Mouse (Mus musculus) left cerebral cortex, adult 11 months (tissue): ENCODE data around the gene Gm10722.
"Not testable (repeated sequence)": the region's sequence is repeated elsewhere in the genome, so short reads cannot be mapped to it uniquely, and the experiment has no call there.

ENCODE experiments used
- DNase-seq: peaks from one replicate; pipeline ENCODE4 v3.0.0; 2022; ENCODE audit warnings: low spot score

Gene Gm10722

DNA sequence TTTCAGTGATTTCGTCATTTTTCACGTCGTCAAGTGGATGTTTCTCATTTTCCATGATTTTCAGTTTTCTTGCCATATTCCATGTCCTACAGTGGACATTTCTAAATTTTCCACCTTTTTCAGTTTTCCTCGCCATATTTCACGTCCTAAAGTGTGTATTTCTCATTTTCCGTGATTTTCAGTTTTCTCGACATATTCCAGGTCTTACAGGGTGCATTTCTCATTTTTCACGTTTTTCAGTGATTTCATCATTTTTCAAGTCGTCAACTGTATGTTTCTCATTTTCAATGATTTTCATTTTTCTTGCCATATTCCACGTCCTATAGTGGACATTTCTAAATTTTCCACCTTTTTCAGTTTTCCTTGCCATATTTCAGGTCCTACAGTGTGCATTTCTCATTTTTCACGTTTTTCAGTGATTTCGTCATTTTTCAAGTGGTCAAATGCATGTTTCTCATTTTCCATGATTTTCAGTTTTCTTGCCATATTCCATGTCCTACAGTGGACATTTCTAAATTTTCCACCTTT lies at the start of gene Gm10722:
Gene Gm10722, plus strand, starts transcription at position 478 of the 528 bp plus-strand sequence.
- DNase-seq: not testable (repeated sequence)

DNA sequence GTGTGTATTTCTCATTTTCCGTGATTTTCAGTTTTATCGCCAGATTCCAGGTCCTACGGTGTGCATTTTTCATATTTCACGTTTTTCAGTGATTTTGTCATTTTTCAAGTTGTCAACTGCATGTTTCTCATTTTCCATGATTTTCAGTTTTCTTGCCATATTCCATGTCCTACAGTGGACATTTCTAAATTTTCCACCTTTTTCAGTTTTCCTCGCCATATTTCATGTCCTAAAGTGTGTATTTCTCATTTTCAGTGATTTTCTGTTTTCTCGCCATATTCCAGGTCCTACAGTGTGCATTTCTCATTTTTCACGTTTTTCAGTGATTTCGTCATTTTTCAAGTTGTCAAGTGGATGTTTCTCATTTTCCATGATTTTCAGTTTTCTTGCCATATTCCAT lies 284 bp downstream of the Gm10722 start:
- DNase-seq: not testable (repeated sequence)

DNA sequence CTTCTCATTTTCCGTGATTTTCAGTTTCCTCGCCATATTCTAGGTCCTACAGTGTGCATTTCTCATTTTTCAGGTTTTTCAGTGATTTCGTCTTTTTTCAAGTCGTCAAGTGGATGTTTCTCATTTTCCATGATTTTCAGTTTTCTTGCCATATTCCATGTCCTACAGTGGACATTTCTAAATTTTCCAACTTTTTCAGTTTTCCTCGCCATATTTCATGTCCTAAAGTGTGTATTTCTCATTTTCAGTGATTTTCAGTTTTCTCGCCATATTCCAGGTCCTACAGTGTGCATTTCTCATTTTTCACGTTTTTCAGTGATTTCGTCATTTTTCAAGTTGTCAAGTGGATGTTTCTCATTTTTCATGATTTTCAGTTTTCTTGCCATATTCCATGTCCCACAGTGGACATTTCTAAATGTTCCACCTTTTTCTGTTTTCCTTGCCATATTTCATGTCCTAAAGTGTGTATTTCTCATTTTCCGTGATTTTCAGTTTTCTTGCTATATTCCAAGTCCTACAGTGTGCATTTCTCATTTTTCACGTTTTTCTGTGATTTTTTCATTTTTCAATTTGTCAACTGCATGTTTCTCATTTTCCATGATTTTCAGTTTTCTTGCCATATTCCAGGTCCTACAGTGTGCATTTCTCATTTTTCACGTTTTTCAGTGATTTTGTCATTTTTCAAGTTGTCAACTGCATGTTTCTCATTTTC lies 1.4 kb downstream of the Gm10722 start:
- DNase-seq: peak; percentile 100

DNA sequence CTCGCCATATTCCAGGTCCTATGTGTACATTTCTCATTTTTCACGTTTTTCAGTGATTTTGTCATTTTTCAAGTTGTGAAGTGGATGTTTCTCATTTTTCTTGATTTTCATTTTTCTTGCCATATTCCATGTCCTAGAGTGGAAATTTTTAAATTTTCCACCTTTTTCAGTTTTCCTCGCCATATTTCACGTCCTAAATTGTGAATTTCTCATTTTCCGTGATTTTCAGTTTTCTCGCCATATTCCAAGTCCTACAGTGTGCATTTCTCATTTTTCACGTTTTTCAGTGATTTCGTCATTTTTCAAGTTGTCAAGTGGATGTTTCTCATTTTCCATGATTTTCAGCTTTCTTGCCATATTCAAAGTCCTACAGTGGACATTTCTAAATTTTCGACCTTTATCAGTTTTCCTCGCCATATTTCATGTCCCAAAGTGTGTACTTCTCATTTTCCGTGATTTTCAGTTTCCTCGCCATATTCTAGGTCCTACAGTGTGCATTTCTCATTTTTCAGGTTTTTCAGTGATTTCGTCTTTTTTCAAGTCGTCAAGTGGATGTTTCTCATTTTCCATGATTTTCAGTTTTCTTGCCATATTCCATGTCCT lies 2.2 kb downstream of the Gm10722 start, which contains the start of gene Gm11168:
Gene Gm11168, plus strand, starts transcription at position 553 of the 603 bp plus-strand sequence.
- not testable (repeated sequence) for DNase-seq

DNA sequence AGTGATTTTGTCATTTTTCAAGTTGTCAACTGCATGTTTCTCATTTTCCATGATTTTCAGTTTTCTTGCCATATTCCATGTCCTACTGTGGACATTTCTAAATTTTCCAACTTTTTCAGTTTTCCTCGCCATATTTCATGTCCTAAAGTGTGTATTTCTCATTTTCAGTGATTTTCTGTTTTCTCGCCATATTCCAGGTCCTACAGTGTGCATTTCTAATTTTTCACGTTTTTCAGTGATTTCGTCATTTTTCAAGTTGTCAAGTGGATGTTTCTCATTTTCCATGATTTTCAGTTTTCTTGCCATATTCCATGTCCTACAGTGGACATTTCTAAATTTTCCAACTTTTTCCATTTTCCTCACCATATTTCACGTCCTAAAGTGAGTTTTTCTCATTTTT lies 5.5 kb downstream of the Gm10722 start:
- DNase-seq: not testable (repeated sequence)

DNA sequence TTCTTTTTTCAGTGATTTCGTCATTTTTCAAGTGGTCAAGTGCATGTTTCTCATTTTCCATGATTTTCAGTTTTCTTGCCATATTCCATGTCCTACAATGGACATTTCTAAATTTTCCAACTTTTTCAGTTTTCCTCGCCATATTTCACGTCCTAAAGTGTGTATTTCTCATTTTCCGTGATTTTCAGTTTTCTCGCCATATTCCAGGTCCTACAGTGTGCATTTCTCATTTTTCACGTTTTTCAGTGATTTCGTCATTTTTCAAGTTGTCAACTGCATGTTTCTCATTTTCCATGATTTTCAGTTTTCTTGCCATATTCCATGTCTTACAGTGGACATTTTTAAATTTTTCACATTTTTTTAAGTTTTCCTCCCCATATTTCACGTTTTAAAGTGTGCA lies 5.9 kb downstream of the Gm10722 start:
- DNase-seq: peak; percentile 95

DNA sequence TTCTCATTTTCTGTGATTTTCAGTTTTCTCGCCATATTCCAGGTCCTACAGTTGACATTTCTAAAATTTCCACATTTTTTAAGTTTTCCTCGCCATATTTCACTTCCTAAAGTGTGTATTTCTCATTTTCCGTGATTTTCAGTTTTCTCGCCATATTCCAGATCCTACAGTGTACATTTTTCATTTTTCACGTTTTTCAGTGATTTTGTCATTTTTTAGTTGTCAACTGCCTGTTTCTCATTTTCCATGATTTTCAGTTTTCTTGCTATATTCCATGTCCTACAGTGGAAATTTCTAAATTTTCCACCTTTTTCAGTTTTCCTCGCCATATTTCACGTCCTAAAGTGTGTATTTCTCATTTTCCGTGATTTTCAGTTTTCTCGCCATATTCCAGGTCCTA lies 6.5 kb downstream of the Gm10722 start:
- DNase-seq: not testable (repeated sequence)

DNA sequence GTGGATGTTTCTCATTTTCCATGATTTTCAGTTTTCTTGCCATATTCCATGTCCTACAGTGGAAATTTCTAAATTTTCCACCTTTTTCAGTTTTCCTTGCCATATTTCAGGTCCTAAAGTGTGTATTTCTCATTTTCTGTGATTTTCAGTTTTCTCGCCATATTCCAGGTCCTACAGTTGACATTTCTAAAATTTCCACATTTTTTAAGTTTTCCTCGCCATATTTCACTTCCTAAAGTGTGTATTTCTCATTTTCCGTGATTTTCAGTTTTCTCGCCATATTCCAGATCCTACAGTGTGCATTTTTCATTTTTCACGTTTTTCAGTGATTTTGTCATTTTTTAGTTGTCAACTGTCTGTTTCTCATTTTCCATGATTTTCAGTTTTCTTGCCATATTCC lies 8.6 kb downstream of the Gm10722 start:
- DNase-seq: not testable (repeated sequence)

DNA sequence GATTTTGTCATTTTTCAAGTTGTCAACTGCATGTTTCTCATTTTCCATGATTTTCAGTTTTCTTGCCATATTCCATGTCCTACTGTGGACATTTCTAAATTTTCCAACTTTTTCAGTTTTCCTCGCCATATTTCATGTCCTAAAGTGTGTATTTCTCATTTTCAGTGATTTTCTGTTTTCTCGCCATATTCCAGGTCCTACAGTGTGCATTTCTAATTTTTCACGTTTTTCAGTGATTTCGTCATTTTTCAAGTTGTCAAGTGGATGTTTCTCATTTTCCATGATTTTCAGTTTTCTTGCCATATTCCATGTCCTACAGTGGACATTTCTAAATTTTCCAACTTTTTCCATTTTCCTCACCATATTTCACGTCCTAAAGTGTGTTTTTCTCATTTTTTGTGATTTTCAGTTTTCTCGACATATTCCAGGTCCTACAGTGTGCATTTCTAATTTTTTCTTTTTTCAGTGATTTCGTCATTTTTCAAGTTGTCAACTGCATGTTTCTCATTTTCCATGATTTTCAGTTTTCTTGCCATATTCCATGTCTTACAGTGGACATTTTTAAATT lies 11.4 kb downstream of the Gm10722 start:
- DNase-seq: not testable (repeated sequence)

DNA sequence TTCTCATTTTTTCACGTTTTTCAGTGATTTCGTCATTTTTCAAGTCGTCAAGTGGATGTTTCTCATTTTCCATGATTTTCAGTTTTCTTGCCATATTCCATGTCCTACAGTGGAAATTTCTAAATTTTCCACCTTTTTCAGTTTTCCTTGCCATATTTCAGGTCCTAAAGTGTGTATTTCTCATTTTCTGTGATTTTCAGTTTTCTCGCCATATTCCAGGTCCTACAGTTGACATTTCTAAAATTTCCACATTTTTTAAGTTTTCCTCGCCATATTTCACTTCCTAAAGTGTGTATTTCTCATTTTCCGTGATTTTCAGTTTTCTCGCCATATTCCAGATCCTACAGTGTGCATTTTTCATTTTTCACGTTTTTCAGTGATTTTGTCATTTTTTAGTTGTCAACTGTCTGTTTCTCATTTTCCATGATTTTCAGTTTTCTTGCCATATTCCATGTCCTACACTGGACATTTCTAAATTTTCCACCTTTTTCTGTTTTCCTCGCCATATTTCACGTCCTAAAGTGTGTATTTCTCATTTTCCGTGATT lies 12.1 kb downstream of the Gm10722 start, which contains the start of gene Gm10721:
Gene Gm10721, plus strand, starts transcription at position 408 of the 547 bp plus-strand sequence.
- DNase-seq: not testable (repeated sequence)

DNA sequence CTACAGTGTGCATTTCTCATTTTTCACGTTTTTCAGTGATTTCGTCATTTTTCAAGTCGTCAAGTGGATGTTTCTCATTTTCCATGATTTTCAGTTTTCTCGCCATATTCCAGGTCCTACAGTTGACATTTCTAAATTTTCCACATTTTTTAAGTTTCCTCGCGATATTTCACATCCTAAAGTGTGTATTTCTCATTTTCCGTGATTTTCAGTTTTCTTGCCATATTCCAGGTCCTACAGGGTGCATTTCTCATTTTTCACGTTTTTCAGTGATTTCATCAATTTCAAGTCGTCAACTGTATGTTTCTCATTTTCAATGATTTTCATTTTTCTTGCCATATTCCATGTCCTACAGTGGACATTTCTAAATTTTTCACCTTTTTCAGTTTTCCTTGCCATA lies 14.6 kb downstream of the Gm10722 start, which contains the start of gene Gm10720:
Gene Gm10720, plus strand, starts transcription at position 301 of the 400 bp plus-strand sequence.
- not testable (repeated sequence) for DNase-seq

DNA sequence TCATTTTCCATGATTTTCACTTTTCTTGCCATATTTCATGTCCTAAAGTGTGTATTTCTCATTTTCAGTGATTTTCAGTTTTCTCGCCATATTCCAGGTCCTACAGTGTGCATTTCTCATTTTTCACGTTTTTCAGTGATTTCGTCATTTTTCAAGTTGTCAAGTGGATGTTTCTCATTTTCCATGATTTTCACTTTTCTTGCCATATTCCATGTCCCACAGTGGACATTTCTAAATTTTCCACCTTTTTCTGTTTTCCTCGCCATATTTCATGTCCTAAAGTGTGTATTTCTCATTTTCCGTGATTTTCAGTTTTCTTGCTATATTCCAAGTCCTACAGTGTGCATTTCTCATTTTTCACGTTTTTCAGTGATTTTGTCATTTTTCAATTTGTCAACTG lies 15.2 kb downstream of the Gm10722 start:
- not testable (repeated sequence) for DNase-seq

DNA sequence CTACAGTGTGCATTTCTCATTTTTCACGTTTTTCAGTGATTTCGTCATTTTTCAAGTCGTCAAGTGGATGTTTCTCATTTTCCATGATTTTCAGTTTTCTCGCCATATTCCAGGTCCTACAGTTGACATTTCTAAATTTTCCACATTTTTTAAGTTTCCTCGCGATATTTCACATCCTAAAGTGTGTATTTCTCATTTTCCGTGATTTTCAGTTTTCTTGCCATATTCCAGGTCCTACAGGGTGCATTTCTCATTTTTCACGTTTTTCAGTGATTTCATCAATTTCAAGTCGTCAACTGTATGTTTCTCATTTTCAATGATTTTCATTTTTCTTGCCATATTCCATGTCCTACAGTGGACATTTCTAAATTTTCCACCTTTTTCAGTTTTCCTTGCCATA lies 16.4 kb downstream of the Gm10722 start, which contains the start of gene Gm10719:
Gene Gm10719, plus strand, starts transcription at position 301 of the 400 bp plus-strand sequence.
- not testable (repeated sequence) for DNase-seq

DNA sequence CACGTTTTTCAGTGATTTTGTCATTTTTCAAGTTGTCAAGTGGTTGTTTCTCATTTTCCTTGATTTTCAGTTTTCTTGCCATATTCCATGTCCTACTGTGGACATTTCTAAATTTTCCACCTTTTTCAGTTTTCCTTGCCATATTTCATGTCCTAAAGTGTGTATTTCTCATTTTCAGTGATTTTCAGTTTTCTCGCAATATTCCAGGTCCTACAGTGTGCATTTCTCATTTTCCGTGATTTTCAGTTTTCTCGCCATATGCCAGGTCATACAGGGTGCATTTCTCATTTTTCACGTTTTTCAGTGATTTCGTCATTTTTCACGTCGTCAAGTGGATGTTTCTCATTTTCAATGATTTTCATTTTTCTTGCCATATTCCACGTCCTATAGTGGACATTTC lies 18.2 kb downstream of the Gm10722 start:
- DNase-seq: peak; percentile 29

DNA sequence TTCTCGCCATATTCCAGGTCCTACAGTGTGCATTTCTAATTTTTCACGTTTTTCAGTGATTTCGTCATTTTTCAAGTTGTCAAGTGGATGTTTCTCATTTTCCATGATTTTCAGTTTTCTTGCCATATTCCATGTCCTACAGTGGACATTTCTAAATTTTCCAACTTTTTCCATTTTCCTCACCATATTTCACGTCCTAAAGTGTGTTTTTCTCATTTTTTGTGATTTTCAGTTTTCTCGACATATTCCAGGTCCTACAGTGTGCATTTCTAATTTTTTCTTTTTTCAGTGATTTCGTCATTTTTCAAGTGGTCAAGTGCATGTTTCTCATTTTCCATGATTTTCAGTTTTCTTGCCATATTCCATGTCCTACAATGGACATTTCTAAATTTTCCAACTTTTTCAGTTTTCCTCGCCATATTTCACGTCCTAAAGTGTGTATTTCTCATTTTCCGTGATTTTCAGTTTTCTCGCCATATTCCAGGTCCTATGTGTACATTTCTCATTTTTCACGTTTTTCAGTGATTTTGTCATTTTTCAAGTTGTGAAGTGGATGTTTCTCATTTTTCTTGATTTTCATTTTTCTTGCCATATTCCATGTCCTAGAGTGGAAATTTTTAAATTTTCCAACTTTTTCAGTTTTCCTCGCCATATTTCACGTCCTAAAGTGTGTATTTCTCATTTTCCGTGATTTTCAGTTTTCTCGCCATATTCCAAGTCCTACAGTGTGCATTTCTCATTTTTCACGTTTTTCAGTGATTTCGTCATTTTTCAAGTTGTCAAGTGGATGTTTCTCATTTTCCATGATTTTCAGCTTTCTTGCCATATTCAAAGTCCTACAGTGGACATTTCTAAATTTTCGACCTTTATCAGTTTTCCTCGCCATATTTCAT lies 19.4 kb downstream of the Gm10722 start:
- DNase-seq: peak; percentile 34

DNA sequence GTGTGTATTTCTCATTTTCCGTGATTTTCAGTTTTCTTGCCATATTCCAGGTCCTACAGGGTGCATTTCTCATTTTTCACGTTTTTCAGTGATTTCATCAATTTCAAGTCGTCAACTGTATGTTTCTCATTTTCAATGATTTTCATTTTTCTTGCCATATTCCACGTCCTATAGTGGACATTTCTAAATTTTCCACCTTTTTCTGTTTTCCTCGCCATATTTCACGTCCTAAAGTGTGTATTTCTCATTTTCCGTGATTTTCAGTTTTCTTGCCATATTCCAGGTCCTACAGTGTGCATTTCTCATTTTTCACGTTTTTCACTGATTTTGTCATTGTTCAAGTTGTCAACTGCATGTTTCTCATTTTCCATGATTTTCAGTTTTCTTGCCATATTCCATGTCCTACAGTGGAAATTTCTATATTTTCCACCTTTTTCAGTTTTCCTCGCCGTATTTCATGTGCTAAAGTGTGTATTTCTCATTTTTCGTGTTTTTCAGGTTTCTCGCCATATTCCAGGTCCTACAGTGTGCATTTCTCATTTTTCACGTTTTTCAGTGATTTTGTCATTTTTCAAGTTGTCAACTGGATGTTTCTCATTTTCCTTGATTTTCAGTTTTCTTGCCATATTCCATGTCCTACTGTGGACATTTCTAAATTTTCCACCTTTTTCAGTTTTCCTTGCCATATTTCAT lies 21.7 kb downstream of the Gm10722 start:
- peak; percentile 73 for DNase-seq

DNA sequence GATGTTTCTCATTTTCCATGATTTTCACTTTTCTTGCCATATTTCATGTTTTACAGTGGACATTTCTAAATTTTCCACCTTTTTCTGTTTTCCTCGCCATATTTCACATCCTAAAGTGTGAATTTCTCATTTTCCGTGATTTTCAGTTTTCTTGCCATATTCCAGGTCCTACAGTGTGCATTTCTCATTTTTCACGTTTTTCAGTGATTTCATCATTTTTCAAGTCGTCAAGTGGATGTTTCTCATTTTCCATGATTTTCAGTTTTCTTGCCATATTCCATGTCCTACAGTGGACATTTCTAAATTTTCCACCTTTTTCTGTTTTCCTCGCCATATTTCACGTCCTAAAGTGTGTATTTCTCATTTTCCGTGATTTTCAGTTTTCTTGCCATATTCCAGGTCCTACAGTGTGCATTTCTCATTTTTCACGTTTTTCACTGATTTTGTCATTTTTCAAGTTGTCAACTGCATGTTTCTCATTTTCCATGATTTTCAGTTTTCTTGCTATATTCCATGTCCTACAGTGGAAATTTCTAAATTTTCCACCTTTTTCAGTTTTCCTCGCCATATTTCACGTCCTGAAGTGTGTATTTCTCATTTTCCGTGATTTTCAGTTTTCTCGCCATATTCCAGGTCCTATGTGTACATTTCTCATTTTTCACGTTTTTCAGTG lies 22.7 kb downstream of the Gm10722 start, which contains the start of gene Gm10718:
Gene Gm10718, plus strand, starts transcription at position 236 of the 673 bp plus-strand sequence.
- peak; percentile 14 for DNase-seq

DNA sequence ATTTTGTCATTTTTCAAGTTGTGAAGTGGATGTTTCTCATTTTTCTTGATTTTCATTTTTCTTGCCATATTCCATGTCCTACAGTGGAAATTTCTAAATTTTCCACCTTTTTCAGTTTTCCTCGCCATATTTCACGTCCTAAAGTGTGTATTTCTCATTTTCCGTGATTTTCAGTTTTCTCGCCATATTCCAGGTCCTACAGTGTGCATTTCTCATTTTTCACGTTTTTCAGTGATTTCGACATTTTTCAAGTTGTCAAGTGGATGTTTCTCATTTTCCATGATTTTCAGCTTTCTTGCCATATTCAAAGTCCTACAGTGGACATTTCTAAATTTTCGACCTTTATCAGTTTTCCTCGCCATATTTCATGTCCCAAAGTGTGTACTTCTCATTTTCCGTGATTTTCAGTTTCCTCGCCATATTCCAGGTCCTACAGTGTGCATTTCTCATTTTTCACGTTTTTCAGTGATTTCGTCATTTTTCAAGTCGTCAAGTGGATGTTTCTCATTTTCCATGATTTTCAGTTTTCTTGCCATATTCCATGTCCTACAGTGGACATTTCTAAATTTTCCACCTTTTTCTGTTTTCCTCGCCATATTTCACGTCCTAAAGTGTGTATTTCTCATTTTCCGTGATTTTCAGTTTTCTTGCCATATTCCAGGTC lies 23.4 kb downstream of the Gm10722 start:
- DNase-seq: peak; percentile 94

DNA sequence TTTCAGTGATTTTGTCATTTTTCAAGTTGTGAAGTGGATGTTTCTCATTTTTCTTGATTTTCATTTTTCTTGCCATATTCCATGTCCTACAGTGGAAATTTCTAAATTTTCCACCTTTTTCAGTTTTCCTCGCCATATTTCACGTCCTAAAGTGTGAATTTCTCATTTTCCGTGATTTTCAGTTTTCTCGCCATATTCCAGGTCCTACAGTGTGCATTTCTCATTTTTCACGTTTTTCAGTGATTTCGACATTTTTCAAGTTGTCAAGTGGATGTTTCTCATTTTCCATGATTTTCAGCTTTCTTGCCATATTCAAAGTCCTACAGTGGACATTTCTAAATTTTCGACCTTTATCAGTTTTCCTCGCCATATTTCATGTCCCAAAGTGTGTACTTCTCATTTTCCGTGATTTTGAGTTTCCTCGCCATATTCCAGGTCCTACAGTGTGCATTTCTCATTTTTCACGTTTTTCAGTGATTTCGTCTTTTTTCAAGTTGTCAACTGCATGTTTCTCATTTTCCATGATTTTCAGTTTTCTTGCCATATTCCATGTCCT lies 24.3 kb downstream of the Gm10722 start, which contains the start of gene Gm10717:
Gene Gm10717, plus strand, starts transcription at position 506 of the 556 bp plus-strand sequence.
- not testable (repeated sequence) for DNase-seq
